In the genomic region with DNA sequence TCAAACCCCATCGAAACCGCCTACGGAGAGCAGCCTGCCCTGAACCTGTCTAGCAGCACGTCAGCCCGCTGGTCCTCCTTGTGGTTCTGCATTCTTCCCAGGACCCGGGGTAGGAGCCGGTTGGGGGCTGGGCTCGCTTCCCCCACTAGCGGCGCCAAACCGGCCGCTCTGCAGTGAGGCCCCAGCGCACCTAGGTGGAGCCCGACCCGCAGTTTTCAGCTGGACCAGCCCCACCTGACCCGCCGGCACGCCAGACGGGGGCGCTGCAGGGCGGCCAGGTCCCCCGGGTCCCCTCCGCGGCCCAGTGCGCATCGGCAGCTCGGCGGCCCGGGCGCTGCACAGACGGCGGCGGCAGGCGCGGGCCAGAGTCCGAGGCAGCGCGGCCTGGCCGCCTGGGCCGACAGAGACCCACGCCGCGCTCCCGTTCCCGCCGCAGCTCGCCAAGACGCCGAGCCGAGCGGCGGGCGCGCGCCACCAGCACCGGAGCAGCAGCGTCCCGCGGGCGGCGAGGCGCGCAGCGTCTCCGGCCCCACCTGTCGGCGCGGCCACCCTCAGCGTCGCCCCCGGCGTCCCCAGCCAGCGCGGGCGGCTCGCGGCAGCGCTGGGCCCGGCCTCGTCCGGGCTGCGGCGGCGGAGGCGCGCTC, we compare ENCODE assay signal across 8 mouse cellular contexts.
DNase-seq lines count a peak whose midpoint lies in the region; ATAC-seq and TF ChIP-seq lines count a peak whose summit lies in the region.

No protein-coding gene starts in this region.

- no peaks in the 10 kb centered on the region for H3K36me3 ChIP-seq in heart, embryonic 11.5 days (ENCODE audit: control insufficient read depth, insufficient read depth, low read length)
- H3K36me3 ChIP-seq in kidney, embryonic 14.5 days (ENCODE audit: control insufficient read depth, insufficient read depth, low read length): no peaks in the 10 kb centered on the region
- no peaks in the 10 kb centered on the region for H3K36me3 ChIP-seq in limb, embryonic 12.5 days
- no peaks in the 10 kb centered on the region for H3K36me3 ChIP-seq in midbrain, embryonic 15.5 days (replicated peaks)
- no peaks in the 10 kb centered on the region for H3K36me3 ChIP-seq in stomach, postnatal 0 days (ENCODE audit: control insufficient read depth, insufficient read depth, low read length)

- H3K9me3 ChIP-seq in heart, embryonic 11.5 days (replicated peaks; ENCODE audit: control insufficient read depth, low read length): no peaks in the 10 kb centered on the region
- H3K9me3 ChIP-seq in kidney, embryonic 14.5 days (ENCODE audit: control insufficient read depth, low read length): no peaks in the 10 kb centered on the region
- no peaks in the 10 kb centered on the region for H3K9me3 ChIP-seq in limb, embryonic 12.5 days
- no peaks in the 10 kb centered on the region for H3K9me3 ChIP-seq in midbrain, embryonic 15.5 days
- no peaks in the 10 kb centered on the region for H3K9me3 ChIP-seq in stomach, postnatal 0 days (ENCODE audit: control insufficient read depth, low read length)

- WGBS in heart, embryonic 11.5 days (ENCODE audit: insufficient replicate concordance): under 1% methylated on average over 85 of the region's 86 CpGs
- WGBS in kidney, embryonic 14.5 days: under 1% methylated on average over 51 of the region's 86 CpGs
- 1% methylated on average over 70 of the region's 86 CpGs for WGBS in limb, embryonic 12.5 days
- WGBS in midbrain, embryonic 15.5 days: under 1% methylated on average over 78 of the region's 86 CpGs
- under 1% methylated on average over 58 of the region's 86 CpGs for WGBS in stomach, postnatal 0 days

- H3K27me3 ChIP-seq in heart, embryonic 11.5 days (ENCODE audit: control insufficient read depth, insufficient read depth, low read length): peaks cover 36% of the 10 kb centered on the region
- peaks cover 17% of the 10 kb centered on the region; the same call in 1 of the 2 replicates for H3K27me3 ChIP-seq in kidney, embryonic 14.5 days (ENCODE audit: control insufficient read depth, insufficient read depth, low read length)
- peaks cover 60% of the 10 kb centered on the region for H3K27me3 ChIP-seq in limb, embryonic 12.5 days
- no peaks in the 10 kb centered on the region for H3K27me3 ChIP-seq in midbrain, embryonic 15.5 days (replicated peaks)
- H3K27me3 ChIP-seq in stomach, postnatal 0 days (ENCODE audit: control insufficient read depth, insufficient read depth, low read length): peaks cover 6% of the 10 kb centered on the region; the same call in 1 of the 2 replicates

- H3K27ac ChIP-seq in heart, embryonic 11.5 days (ENCODE audit: low read depth, low read length): no peak overlapping the region
- no peak overlapping the region for H3K27ac ChIP-seq in kidney, embryonic 14.5 days (ENCODE audit: low read depth, low read length)
- H3K27ac ChIP-seq in limb, embryonic 12.5 days: peak overlapping the region; percentile 31; the same call in 1 of the 2 replicates
- peak overlapping the region; percentile 86 for H3K27ac ChIP-seq in midbrain, embryonic 15.5 days
- H3K27ac ChIP-seq in stomach, postnatal 0 days (replicated peaks): peak overlapping the region; percentile 58

- TF ChIP-seq CTCF in stomach, postnatal 0 days (IDR thresholded peaks at IDR 0.05; ENCODE audit: low read depth): peak; percentile 81

- H3K9ac ChIP-seq in heart, embryonic 11.5 days (ENCODE audit: low read depth, low read length): peak overlapping the region; percentile 67; the same call in 1 of the 2 replicates
- peak overlapping the region; percentile 73 for H3K9ac ChIP-seq in kidney, embryonic 14.5 days (ENCODE audit: low read depth, low read length)
- H3K9ac ChIP-seq in limb, embryonic 12.5 days (replicated peaks): peak overlapping the region; percentile 71
- H3K9ac ChIP-seq in midbrain, embryonic 15.5 days: peak overlapping the region; percentile 78
- H3K9ac ChIP-seq in stomach, postnatal 0 days (ENCODE audit: low read length): peak overlapping the region; percentile 68

- peaks cover 3% of the 10 kb centered on the region; the same call in 1 of the 2 replicates for H3K4me1 ChIP-seq in heart, embryonic 11.5 days (ENCODE audit: control insufficient read depth, insufficient read depth, low read length)
- H3K4me1 ChIP-seq in kidney, embryonic 14.5 days (ENCODE audit: control insufficient read depth, insufficient read depth, low read length): no peaks in the 10 kb centered on the region
- H3K4me1 ChIP-seq in limb, embryonic 12.5 days (replicated peaks): peaks cover 10% of the 10 kb centered on the region
- peaks cover 39% of the 10 kb centered on the region for H3K4me1 ChIP-seq in midbrain, embryonic 15.5 days
- no peaks in the 10 kb centered on the region for H3K4me1 ChIP-seq in stomach, postnatal 0 days (replicated peaks; ENCODE audit: control insufficient read depth, insufficient read depth)

- peak overlapping the region; percentile 62 for H3K4me3 ChIP-seq in heart, embryonic 11.5 days (ENCODE audit: low read depth, low read length)
- H3K4me3 ChIP-seq in kidney, embryonic 14.5 days (ENCODE audit: low read length): peak overlapping the region; percentile 65
- H3K4me3 ChIP-seq in limb, embryonic 12.5 days (replicated peaks): peak overlapping the region; percentile 63
- H3K4me3 ChIP-seq in midbrain, embryonic 15.5 days: peak overlapping the region; percentile 65
- H3K4me3 ChIP-seq in stomach, postnatal 0 days (ENCODE audit: low read depth, low read length): peak overlapping the region; percentile 57

- peak; percentile 71 for ATAC-seq in heart, embryonic 11.5 days (replicated peaks; ENCODE audit: insufficient number of reproducible peaks, low FRiP score, low TSS enrichment)
- ATAC-seq in kidney, embryonic 14.5 days (ENCODE audit: low FRiP score, low TSS enrichment): peak; percentile 91
- peak; percentile 74 for ATAC-seq in limb, embryonic 12.5 days (ENCODE audit: insufficient number of reproducible peaks, insufficient read depth, low FRiP score, low TSS enrichment, low read depth)
- ATAC-seq in midbrain, embryonic 15.5 days (replicated peaks): peak; percentile 91
- peak; percentile 91 for ATAC-seq in stomach, postnatal 0 days (ENCODE audit: low FRiP score, low TSS enrichment)
- ATAC-seq in megakaryocyte, adult 5-6 weeks (ENCODE audit: poor library complexity, severe bottlenecking): no peak

- peak; percentile 69 for DNase-seq in brain, embryonic 18.5 days (ENCODE audit: low read depth, low spot score)
- DNase-seq in fibroblast of lung, adult 2 months (ENCODE audit: low read depth): peak; percentile 44
- peak; percentile 90 for DNase-seq in stomach, postnatal 0 days (ENCODE audit: low spot score)

- TF ChIP-seq EP300 in stomach, postnatal 0 days (optimal IDR thresholded peaks at IDR 0.05): no peak

- H3K4me2 ChIP-seq in heart, embryonic 11.5 days: peak overlapping the region; percentile 94
- H3K4me2 ChIP-seq in kidney, embryonic 14.5 days (replicated peaks; ENCODE audit: low read depth, low read length): peak overlapping the region; percentile 96
- H3K4me2 ChIP-seq in limb, embryonic 12.5 days: peak overlapping the region; percentile 96
- H3K4me2 ChIP-seq in midbrain, embryonic 15.5 days: peak overlapping the region; percentile 92
- peak overlapping the region; percentile 94 for H3K4me2 ChIP-seq in stomach, postnatal 0 days (replicated peaks; ENCODE audit: low read depth)

Comparison
In these comparisons a context has a peak if more than half of its experiments do, and no peak if none do; other contexts are left out.
1. H3K27ac ChIP-seq: peak in limb, embryonic 12.5 days (single experiment), midbrain, embryonic 15.5 days (single experiment) and stomach, postnatal 0 days (single experiment); none in heart, embryonic 11.5 days (single experiment) and kidney, embryonic 14.5 days (single experiment).
2. Peak in every context shown above with its lines, with median percentiles within 50 percentile points of each other: DNase-seq, H3K4me2 ChIP-seq, H3K4me3 ChIP-seq and H3K9ac ChIP-seq.